Mouse (Mus musculus) forebrain, embryonic 13.5 days (tissue): ENCODE measurements around the gene Olfr881. TPM values are rescaled to one million over a fixed set of nuclear protein-coding genes. Genes with fewer than 3 reads are reported as not detected.

Experiments
- ATAC-seq: fragments of 200-750 bp; cut with Nextera tagmentation; 2 replicates; pipeline ENCODE4 v1.8.0; 2017
- H3K27ac ChIP-seq: fragments of 300-500 bp; sonication (generic); 2 replicates; pipeline ENCODE4 v1.5.1; 2015; ENCODE audit warnings: inconsistent platforms, mild to moderate bottlenecking, moderate library complexity
- H3K27me3 ChIP-seq: fragments of 300-500 bp; sonication (generic); 2 replicates; pipeline ENCODE4 v1.6.1; 2015; ENCODE audit warnings: mild to moderate bottlenecking, inconsistent platforms
- H3K36me3 ChIP-seq: fragments of 300-500 bp; sonication (generic); 2 replicates; pipeline ENCODE4 v1.6.1; 2015; ENCODE audit warnings: mild to moderate bottlenecking, inconsistent platforms; ENCODE audit not compliant: poor library complexity, severe bottlenecking
- H3K4me1 ChIP-seq: fragments of 300-500 bp; sonication (generic); 2 replicates; pipeline ENCODE4 v1.6.1; 2015; ENCODE audit warnings: inconsistent platforms
- H3K4me2 ChIP-seq: fragments of 300-500 bp; sonication (generic); 2 replicates; pipeline ENCODE4 v1.6.1; 2015; ENCODE audit warnings: inconsistent platforms, mild to moderate bottlenecking, moderate library complexity
- H3K4me3 ChIP-seq: fragments of 300-500 bp; sonication (generic); 2 replicates; pipeline ENCODE4 v1.5.1; 2015; ENCODE audit warnings: mild to moderate bottlenecking, inconsistent platforms
- H3K9ac ChIP-seq: fragments of 300-500 bp; sonication (generic); 2 replicates; pipeline ENCODE4 v1.6.1; 2015; ENCODE audit warnings: mild to moderate bottlenecking, inconsistent platforms
- H3K9me3 ChIP-seq: fragments of 300-500 bp; sonication (generic); replicated peaks from 2 replicates; pipeline ENCODE4 v1.6.1; 2016; ENCODE audit warnings: inconsistent platforms
- WGBS: fragments of 180-500 bp; shearing (Covaris S2); methylation state at CpG from one replicate; pipeline ENCODE4 v1.1.7; 2015; 5-methylcytosine and 5-hydroxymethylcytosine counted together
- polyA plus RNA-seq: library from polyadenylated mRNA; unstranded; fragments of >200 nt; fragmentation: Nextera tagmentation; extraction: Ambion mirVana; gene quantifications from 2 replicates; pipeline ENCODE4 v1.2.1, GENCODE M21; 2015

Gene Olfr881
- not detected in 2 replicates for polyA plus RNA-seq

DNA sequence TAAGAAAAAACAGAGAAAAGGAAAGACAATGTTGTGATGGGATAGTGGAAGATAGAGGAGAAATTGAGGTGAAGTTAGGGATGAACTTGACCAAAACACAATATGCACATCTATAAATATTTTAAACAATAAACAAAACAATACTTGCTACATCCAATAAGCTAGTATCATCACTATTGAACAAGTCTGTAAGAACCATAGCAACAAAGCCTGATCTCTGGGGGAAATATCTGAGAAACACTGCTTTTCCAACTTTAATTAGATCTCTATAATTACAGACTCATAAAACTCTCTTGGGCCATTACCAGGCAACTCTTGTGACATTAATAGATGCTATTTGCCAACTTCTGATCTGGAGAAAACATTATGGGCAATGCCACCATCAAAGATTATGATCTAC is at the start of gene Olfr881:
Olfr881 (plus strand) TSS at position 301 of the 400 bp plus-strand sequence.
- H3K4me1 ChIP-seq, result no peaks in the 10 kb centered on the region
- H3K4me3 ChIP-seq, result no peak within 1 kb of the TSS
- H3K9me3 ChIP-seq, result no peaks in the 10 kb centered on the region
- no peak within 1 kb of the TSS for H3K9ac ChIP-seq
- no peaks in the 10 kb centered on the region for H3K36me3 ChIP-seq
- no peak within 1 kb of the TSS for H3K27ac ChIP-seq
- no peak within 1 kb of the TSS for H3K4me2 ChIP-seq
- no peak for ATAC-seq
- H3K27me3 ChIP-seq, result no peaks in the 10 kb centered on the region

DNA sequence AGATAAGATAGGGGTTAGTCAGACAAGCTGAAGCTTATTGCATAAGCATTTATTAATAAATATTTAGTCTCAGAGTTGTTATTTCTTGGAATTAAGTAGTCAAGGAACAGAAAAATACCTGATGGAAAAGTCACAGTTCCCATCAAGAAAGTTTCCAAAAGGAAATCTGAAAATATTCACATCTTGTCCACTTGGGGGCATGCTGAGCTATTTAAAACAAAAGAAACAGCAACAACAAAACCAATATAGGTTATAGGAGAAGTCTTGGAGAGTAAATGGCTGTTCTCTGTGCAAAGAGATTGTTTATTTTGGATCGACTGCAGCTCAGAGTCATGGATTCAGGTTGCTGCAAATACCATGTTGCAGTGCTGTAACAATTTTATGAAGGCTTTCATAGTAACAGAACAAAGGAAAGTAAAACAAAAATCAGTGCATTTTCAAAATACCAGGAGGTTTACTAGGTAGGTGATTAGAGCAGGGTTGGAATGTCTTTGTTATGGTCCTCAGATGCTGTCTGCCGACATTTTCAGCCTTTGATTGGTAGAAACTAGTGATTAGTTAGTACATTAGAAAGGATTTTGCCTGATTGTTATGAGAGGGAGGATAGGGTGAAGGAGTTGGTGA is 7.1 kb downstream of the Olfr881 start:
- Histone ChIP-seq H3K36me3 (no peaks in the 10 kb centered on the region), H3K4me1 (no peaks in the 10 kb centered on the region), H3K27me3 (no peaks in the 10 kb centered on the region), H3K9ac (no peak overlapping the region), H3K9me3 (no peaks in the 10 kb centered on the region), H3K27ac (no peak overlapping the region), H3K4me2 (no peak overlapping the region), H3K4me3 (no peak overlapping the region)
- ATAC-seq, result no peak
- WGBS, result 50% methylated on average over 2 of the region's 2 CpGs

DNA sequence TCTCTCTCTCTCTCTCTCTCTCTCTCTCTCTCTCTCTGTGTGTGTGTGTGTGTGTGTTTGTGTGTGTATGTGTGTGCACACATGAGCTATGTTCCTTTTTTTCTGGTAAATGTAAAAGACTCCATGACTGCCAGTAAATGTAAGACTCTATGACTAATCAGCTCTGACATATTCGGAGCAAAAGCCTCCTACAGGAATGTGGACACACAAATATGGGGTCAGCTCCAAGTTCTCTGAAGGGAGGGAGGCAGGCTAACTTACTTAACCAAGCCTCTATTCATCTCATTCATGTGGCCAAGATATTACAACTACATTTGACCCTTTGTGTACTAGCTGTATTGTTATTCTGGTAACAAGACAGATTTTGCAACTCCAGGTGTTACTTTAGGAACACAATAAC is 8.4 kb downstream of the Olfr881 start:
- Histone ChIP-seq H3K9me3 (no peaks in the 10 kb centered on the region), H3K9ac (no peak overlapping the region), H3K27me3 (no peaks in the 10 kb centered on the region), H3K4me1 (no peaks in the 10 kb centered on the region), H3K4me3 (no peak overlapping the region), H3K36me3 (no peaks in the 10 kb centered on the region), H3K27ac (no peak overlapping the region), H3K4me2 (no peak overlapping the region)
- ATAC-seq, result no peak
- 39% methylated on average over 1 of the region's 1 CpGs for WGBS

DNA sequence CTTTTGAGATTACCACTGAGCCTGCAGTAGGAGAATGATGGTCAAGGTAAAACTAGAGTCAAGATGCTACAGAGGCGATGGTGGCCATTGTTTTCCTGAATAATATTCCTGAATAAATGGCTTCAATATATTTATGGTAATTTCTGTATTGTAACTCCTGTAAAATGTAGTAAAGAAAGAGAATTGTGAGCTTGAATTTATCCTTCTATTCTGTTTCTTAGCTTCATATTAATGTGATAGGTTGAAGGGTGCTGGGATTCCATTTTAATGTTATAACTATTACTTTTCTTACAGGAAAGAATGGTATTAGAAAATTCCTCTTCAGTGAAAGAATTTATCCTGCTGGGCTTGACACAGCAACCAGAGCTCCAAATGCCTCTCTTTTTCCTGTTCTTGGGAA is 33.9 kb downstream of the Olfr881 start, which contains the start of gene Olfr883:
Olfr883 (plus strand) TSS at position 301 of the 400 bp plus-strand sequence.
- Histone ChIP-seq H3K27me3 (no peaks in the 10 kb centered on the region), H3K4me3 (no peak within 1 kb of the TSS), H3K9ac (no peak within 1 kb of the TSS), H3K27ac (no peak within 1 kb of the TSS), H3K9me3 (no peaks in the 10 kb centered on the region), H3K36me3 (no peaks in the 10 kb centered on the region), H3K4me1 (no peaks in the 10 kb centered on the region), H3K4me2 (no peak within 1 kb of the TSS)
- 87% methylated on average over 1 of the region's 1 CpGs for WGBS
- ATAC-seq, result no peak

Other genes with a start within 250 kb of the Olfr881 start
- not detected in 2 replicates for gene Olfr874, start 246.7 kb upstream of the Olfr881 start, polyA plus RNA-seq
- gene Olfr875, start 220.0 kb upstream of the Olfr881 start, polyA plus RNA-seq, result not detected in 2 replicates
- gene Olfr876, start 188.8 kb upstream of the Olfr881 start, polyA plus RNA-seq, result not detected in 2 replicates
- not detected in 2 replicates for gene Olfr877, start 137.6 kb upstream of the Olfr881 start, polyA plus RNA-seq
- not detected in 2 replicates for gene Olfr145, start 95.1 kb upstream of the Olfr881 start, polyA plus RNA-seq
- gene Olfr878, start 74.0 kb upstream of the Olfr881 start, polyA plus RNA-seq, result not detected in 2 replicates
- gene Olfr883, start 34.0 kb downstream of the Olfr881 start, polyA plus RNA-seq, result not detected in 2 replicates
- not detected in 2 replicates for gene Olfr884, start 54.7 kb downstream of the Olfr881 start, polyA plus RNA-seq
- gene Olfr885, start 69.5 kb downstream of the Olfr881 start, polyA plus RNA-seq, result not detected in 2 replicates
- not detected in 2 replicates for gene Olfr887, start 92.2 kb downstream of the Olfr881 start, polyA plus RNA-seq
- gene Olfr888, start 116.3 kb downstream of the Olfr881 start, polyA plus RNA-seq, result not detected in 2 replicates
- gene Olfr889, start 123.4 kb downstream of the Olfr881 start, polyA plus RNA-seq, result 0.05 and 0.08 TPM in 2 replicates
- gene Olfr890, start 150.7 kb downstream of the Olfr881 start, polyA plus RNA-seq, result not detected in 2 replicates
- not detected in 2 replicates for gene Olfr891, start 189.0 kb downstream of the Olfr881 start, polyA plus RNA-seq
- not detected in 2 replicates for gene Olfr893, start 216.5 kb downstream of the Olfr881 start, polyA plus RNA-seq
- not detected in 2 replicates for gene Olfr894, start 226.2 kb downstream of the Olfr881 start, polyA plus RNA-seq